Mouse (Mus musculus) erythroblast, embryonic 14.5 days (primary cell): ENCODE measurements around the gene Pde1b.

Experiments used
- GATA1 ChIP-seq: IDR thresholded peaks from 2 replicates; pipeline ENCODE4 v1.6.1; 2012; ENCODE audit warnings: low read length, inconsistent platforms, mixed read lengths
- TAL1 ChIP-seq: IDR thresholded peaks from 3 replicates; pipeline ENCODE4 v1.6.1; 2012; ENCODE audit warnings: low read length, inconsistent platforms, mixed read lengths

DNA sequence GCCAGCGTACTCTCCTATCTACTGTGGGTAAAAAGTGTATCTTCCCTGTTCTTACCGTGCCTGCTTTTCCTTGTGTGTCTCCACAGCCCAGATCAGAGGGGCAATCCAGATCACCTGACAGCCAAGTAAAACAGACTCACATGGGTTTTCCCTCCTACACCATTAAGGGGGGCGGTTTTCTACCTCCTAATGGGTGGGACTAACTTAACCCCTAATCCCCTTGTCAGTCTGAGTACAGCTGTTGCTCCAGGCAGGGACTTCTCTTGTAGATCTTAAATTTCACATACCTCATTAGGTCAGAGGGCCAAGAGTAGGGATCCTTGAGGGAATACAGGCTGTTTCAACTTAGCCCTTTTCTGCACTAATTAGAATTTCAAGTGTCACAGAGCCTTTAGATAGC lies 4.7 kb upstream of the Pde1b start:
- TF ChIP-seq GATA1: no peak
- TF ChIP-seq TAL1: no peak
